Mouse (Mus musculus) lung, embryonic 14.5 days (tissue): ENCODE measurements at regions not wholly inside any gene's neighbourhood (a gene's known extent, or its start where the extent isn't known, plus 50 kb on each side); places are given as distances from the start of the nearest gene placed in this dataset.

Source experiments
- ATAC-seq: fragments of 200-750 bp; cut with Nextera tagmentation; 2 replicates; pipeline ENCODE4 v1.8.0; 2017; ENCODE audit warnings: mild to moderate bottlenecking, moderate TSS enrichment, moderate library complexity; ENCODE audit not compliant: insufficient read depth
- DNase-seq: peaks from one replicate; pipeline ENCODE4 v3.0.0-alpha.2; 2015
- H3K27ac ChIP-seq: fragments of 300-500 bp; sonication (generic); 2 replicates; pipeline ENCODE4 v1.5.1; 2014; ENCODE audit warnings: low read depth, mild to moderate bottlenecking, moderate library complexity
- H3K27me3 ChIP-seq: fragments of 300-500 bp; sonication (generic); 2 replicates; pipeline ENCODE4 v1.6.1; 2014; ENCODE audit warnings: low read length, control low read depth; ENCODE audit not compliant: insufficient read depth
- H3K36me3 ChIP-seq: fragments of 300-500 bp; sonication (generic); 2 replicates; pipeline ENCODE4 v1.6.1; 2014; ENCODE audit warnings: control low read depth; ENCODE audit not compliant: insufficient read depth
- H3K4me1 ChIP-seq: fragments of 300-500 bp; sonication (generic); 2 replicates; pipeline ENCODE4 v1.6.1; 2014; ENCODE audit warnings: antibody characterized with exemption, control low read depth; ENCODE audit not compliant: insufficient read depth
- H3K4me2 ChIP-seq: fragments of 300-500 bp; sonication (generic); 2 replicates; pipeline ENCODE4 v1.6.1; 2014; ENCODE audit warnings: mild to moderate bottlenecking
- H3K4me3 ChIP-seq: fragments of 300-500 bp; sonication (generic); 2 replicates; pipeline ENCODE4 v1.5.1; 2014; ENCODE audit warnings: low read depth, low read length
- H3K9ac ChIP-seq: fragments of 300-500 bp; sonication (generic); 2 replicates; pipeline ENCODE4 v1.6.1; 2014
- H3K9me3 ChIP-seq: fragments of 300-500 bp; sonication (generic); 2 replicates; pipeline ENCODE4 v1.6.1; 2016; ENCODE audit warnings: low read depth, low read length, control low read depth
- CTCF ChIP-seq: IDR thresholded peaks from 2 replicates; pipeline ENCODE4 v1.5.1; 2016; ENCODE audit warnings: antibody characterized with exemption, low read depth
- WGBS: fragments of 180-500 bp; shearing (Covaris S2); extraction: QIAGEN DNeasy Blood & Tissue Kit; methylation state at CpG from one replicate; pipeline ENCODE4 v1.1.7; 2014; 5-methylcytosine and 5-hydroxymethylcytosine counted together

DNA sequence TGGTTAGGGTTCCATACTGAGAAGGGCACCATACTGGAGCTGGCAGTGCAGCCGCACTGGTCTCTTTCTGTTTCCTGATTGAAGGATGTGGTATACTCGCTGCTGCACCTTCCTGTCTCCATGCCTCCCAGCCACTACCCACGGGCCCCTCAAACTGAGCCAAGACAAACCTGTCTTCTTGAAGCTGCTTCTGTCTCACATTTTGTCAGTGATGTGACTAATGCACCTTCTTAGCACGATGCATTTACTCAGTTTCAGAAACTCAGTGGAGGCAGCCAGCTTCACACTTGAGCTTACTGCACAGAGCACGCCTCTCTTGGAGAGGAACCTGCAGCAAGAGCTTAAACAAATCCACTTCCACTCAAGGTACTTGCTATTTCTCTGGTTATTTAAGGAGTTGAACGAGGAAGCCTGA lies 293.6 kb downstream of the Spry2 start:
- no peaks in the 10 kb centered on the region for H3K9me3 ChIP-seq
- no peaks in the 10 kb centered on the region for H3K36me3 ChIP-seq
- no peak overlapping the region for H3K4me3 ChIP-seq
- TF ChIP-seq CTCF = no peak
- H3K4me2 ChIP-seq = no peak overlapping the region
- H3K27ac ChIP-seq = no peak overlapping the region
- ATAC-seq (no peak), DNase-seq (no peak)
- WGBS = 46% methylated on average over 6 of the region's 6 CpGs
- no peak overlapping the region for H3K9ac ChIP-seq
- no peaks in the 10 kb centered on the region for H3K27me3 ChIP-seq
- no peaks in the 10 kb centered on the region for H3K4me1 ChIP-seq

DNA sequence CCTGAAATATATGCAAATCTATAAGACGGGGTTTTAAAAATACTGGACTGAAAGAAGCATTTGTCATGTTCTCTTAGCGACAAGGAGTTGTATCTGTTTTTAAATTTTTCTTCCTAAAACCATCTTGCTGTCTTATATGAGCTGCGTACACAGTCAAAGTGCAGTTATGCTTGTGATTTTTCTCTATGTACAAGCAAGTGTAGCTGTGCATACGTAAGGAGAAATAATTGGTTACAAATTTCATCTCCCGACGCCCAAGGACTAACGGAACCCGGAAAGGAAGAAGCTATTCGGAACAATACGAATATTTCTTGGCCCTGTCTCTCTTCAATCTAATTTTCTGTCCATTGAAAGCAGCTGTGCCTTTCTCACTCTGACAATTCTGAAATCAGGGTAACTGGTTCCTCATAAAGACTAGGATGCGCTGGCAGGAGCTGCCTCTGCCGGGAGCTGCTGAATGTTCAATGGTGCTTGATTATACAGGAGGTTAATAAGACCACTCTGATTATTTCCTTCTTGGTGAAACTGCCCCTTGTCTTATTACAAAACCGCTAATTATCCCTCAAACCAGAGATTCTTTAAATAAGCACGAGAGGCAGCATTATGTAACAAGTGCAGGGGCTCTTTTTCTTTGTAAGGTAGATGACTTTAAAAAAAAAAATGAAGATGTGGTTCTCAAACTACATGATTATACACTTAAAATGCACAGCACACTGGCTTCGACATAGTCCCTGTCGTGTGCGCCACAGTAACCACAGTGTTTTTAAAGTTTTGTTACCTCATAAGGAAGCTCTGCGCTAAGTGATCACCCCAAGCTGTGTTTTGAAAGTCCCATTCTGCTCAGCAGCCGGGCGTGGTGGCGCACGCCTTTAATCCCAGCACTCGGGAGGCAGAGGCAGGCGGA lies 296.8 kb downstream of the Spry2 start:
- no peaks in the 10 kb centered on the region for H3K27me3 ChIP-seq
- no peak for TF ChIP-seq CTCF
- H3K36me3 ChIP-seq = no peaks in the 10 kb centered on the region
- WGBS = 89% methylated on average over 24 of the region's 24 CpGs
- DNase-seq (no peak), ATAC-seq (no peak)
- no peak overlapping the region for H3K9ac ChIP-seq
- H3K4me1 ChIP-seq = no peaks in the 10 kb centered on the region
- H3K9me3 ChIP-seq = no peaks in the 10 kb centered on the region
- H3K4me2 ChIP-seq = no peak overlapping the region
- no peak overlapping the region for H3K4me3 ChIP-seq
- H3K27ac ChIP-seq = no peak overlapping the region

DNA sequence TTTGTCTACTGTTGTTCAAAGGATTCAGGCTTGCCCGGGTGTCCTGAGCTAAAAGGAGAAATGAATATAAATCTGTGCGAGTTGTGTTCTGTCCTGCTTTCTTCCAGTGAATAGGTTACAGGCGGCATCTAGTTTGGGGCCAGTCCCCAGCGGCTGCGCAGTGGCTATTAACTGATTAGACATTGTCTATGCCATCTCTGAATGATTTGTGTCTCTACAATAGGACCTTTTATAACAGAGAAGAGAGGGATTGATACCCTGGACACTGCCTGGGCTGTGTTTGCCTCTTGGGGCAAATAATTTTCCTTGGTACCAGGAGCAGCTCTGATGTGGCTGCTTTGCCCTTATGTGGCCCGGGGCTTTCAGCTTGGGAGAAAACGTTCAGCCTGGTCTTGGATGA lies 306.9 kb downstream of the Spry2 start:
- TF ChIP-seq CTCF = no peak
- Histone ChIP-seq H3K4me2 (0 out of 2 replicates have a peak overlapping the region, but pooled peaks have one; percentile 12), H3K4me3 (no peak overlapping the region)

DNA sequence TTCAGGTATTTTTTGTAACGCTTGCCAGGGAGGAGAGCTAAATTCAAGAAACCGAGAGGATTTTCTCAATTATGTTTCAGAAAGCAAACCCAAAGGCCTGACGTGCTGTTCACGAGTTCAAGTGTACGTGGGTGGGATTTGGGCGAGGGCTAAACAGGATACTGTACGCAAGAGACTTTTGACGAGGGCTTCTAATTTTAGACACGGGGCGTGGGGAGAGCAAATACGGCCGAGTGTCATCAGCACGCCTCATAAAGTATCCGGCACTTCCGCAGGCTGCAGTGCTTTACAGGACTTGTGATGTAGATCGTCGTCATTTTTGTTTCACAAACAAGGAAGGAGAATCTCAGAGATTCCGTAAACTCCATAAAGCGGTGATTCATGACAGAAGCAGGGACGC lies 307.4 kb downstream of the Spry2 start:
- no peaks in the 10 kb centered on the region for H3K9me3 ChIP-seq
- ATAC-seq (no peak), DNase-seq (peak; percentile 57)
- H3K4me3 ChIP-seq = no peak overlapping the region
- H3K9ac ChIP-seq = no peak overlapping the region
- no peaks in the 10 kb centered on the region for H3K4me1 ChIP-seq
- 0 out of 2 replicates have a peak overlapping the region, but pooled peaks have one; percentile 12 for H3K4me2 ChIP-seq
- H3K27me3 ChIP-seq = no peaks in the 10 kb centered on the region
- no peak for TF ChIP-seq CTCF
- no peaks in the 10 kb centered on the region for H3K36me3 ChIP-seq
- WGBS = 61% methylated on average over 20 of the region's 20 CpGs
- no peak overlapping the region for H3K27ac ChIP-seq

More for the DNA sequence above, 306.9 kb downstream of the Spry2 start:
- 84% methylated on average over 7 of the region's 7 CpGs for WGBS
- Histone ChIP-seq H3K9me3 (no peaks in the 10 kb centered on the region), H3K27me3 (no peaks in the 10 kb centered on the region), H3K4me1 (no peaks in the 10 kb centered on the region), H3K9ac (no peak overlapping the region), H3K27ac (no peak overlapping the region), H3K36me3 (no peaks in the 10 kb centered on the region)
- ATAC-seq (no peak), DNase-seq (no peak)

DNA sequence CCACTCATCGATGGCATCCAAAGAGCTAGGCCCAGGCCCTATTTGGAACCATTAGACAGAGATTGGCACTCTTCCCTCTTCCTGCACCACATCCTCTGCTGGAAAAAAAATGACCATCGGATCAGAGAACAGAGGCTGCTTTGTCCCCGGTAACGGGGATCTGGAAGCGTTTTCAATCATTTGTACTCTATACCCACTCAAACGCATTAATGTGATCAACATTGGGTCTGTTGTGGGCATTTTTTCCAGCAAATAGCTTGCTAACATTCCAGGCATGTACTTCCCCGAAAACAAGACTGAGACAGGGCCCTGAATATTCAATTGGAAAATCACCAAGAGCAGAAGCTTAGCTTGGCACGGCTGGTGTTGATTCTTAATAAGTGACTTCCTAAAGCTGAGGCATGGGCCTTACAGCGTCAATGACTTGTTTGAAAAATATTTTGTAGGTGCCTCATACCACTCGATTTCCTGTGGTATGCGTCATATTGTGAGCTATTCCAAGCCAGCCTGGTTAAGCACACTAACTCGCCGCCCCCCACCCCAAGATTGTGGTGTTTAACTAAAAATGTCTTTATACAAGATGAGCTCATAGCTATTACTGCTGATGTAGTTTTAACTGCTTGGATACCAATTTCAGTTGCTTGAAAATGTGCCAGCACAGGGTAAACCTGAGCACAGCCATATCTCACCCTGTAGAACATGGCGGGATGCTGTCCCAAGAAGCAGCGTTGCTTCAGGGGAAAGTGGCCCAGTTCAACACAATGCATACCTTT lies 308.0 kb downstream of the Spry2 start:
- no peak for TF ChIP-seq CTCF
- H3K36me3 ChIP-seq = no peaks in the 10 kb centered on the region
- no peaks in the 10 kb centered on the region for H3K9me3 ChIP-seq
- H3K4me1 ChIP-seq = no peaks in the 10 kb centered on the region
- peak; percentile 25 for DNase-seq
- H3K9ac ChIP-seq = no peak overlapping the region
- no peak overlapping the region for H3K4me3 ChIP-seq
- WGBS = 78% methylated on average over 15 of the region's 15 CpGs
- ATAC-seq = peak; percentile 38; the same call in 1 of the 2 replicates
- H3K4me2 ChIP-seq = no peak overlapping the region
- no peaks in the 10 kb centered on the region for H3K27me3 ChIP-seq
- H3K27ac ChIP-seq = no peak overlapping the region

DNA sequence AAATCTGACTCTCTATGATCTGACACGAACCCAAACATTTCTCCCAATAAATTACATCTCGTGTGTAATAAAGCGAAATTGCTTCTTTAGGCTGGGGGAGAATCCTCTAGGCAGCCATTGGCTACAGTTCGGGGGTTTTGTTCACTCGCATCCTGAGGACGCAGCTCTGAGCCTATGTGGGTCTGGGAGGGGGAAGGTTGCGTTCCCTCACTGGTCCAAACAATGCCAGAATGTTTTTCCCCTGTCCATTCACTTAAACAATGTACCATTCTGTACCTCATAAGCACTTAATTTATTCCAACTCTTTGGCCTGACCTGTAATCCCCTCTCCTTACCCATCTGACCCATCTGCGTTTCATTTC lies 308.6 kb downstream of the Spry2 start:
- DNase-seq = no peak
- no peaks in the 10 kb centered on the region for H3K27me3 ChIP-seq
- H3K4me2 ChIP-seq = no peak overlapping the region
- H3K27ac ChIP-seq = no peak overlapping the region
- no peaks in the 10 kb centered on the region for H3K4me1 ChIP-seq
- no peaks in the 10 kb centered on the region for H3K9me3 ChIP-seq
- TF ChIP-seq CTCF = no peak
- H3K36me3 ChIP-seq = no peaks in the 10 kb centered on the region
- 87% methylated on average over 8 of the region's 8 CpGs for WGBS
- ATAC-seq = no peak
- no peak overlapping the region for H3K4me3 ChIP-seq
- no peak overlapping the region for H3K9ac ChIP-seq

DNA sequence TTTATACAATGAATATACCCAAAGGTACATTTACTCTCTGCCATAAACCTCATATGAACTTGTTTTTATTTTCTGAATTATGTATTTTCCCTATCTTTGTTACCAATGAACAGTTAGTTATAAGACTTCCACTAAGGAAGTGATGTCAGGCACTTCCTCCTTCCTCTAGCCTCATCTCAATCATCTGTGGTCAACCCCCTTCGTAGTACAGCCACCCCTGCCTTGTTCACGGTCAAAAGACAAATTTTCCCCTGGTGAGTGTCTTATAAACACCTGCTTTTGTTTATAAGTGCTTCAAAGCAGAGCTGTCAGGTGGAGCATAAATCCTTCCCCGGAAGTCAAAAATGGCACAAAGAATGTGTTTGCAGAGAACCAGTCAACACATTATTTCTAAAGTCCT lies 312.0 kb downstream of the Spry2 start:
- Histone ChIP-seq H3K9me3 (no peaks in the 10 kb centered on the region), H3K36me3 (no peaks in the 10 kb centered on the region), H3K9ac (no peak overlapping the region), H3K4me1 (no peaks in the 10 kb centered on the region), H3K27me3 (no peaks in the 10 kb centered on the region), H3K4me3 (no peak overlapping the region), H3K27ac (no peak overlapping the region), H3K4me2 (no peak overlapping the region)
- DNase-seq (peak; percentile 37), ATAC-seq (no peak)
- no peak for TF ChIP-seq CTCF
- 21% methylated on average over 3 of the region's 3 CpGs for WGBS
